Mouse (Mus musculus) embryonic facial prominence, embryonic 11.5 days (tissue): ENCODE measurements around the gene Cc2d2b. TPM values are rescaled to one million over a fixed set of nuclear protein-coding genes. Genes with fewer than 3 reads are reported as not detected.

Experiments used
- ATAC-seq: fragments of 200-750 bp; cut with Nextera tagmentation; replicated peaks from 2 replicates; pipeline ENCODE4 v1.8.0; 2017; ENCODE audit warnings: low read depth; ENCODE audit not compliant: insufficient number of reproducible peaks, low FRiP score, low TSS enrichment
- DNase-seq: peaks from one replicate; pipeline ENCODE4 v3.0.0-alpha.2; 2015; ENCODE audit warnings: low spot score
- H3K27ac ChIP-seq: fragments of 300-500 bp; sonication (generic); replicated peaks from 2 replicates; pipeline ENCODE4 v1.5.1; 2014; ENCODE audit warnings: mild to moderate bottlenecking, low read depth, low read length, control low read depth
- H3K27me3 ChIP-seq: fragments of 300-500 bp; sonication (generic); 2 replicates; pipeline ENCODE4 v1.6.1; 2014; ENCODE audit warnings: mild to moderate bottlenecking, low read length, moderate library complexity, mixed read lengths; ENCODE audit not compliant: control insufficient read depth, insufficient read depth
- H3K36me3 ChIP-seq: fragments of 300-500 bp; sonication (generic); replicated peaks from 2 replicates; pipeline ENCODE4 v1.6.1; 2014; ENCODE audit warnings: low read depth, mild to moderate bottlenecking, low read length, moderate library complexity, mixed read lengths; ENCODE audit not compliant: control insufficient read depth, insufficient read depth
- H3K4me1 ChIP-seq: fragments of 300-500 bp; sonication (generic); 2 replicates; pipeline ENCODE4 v1.6.1; 2014; ENCODE audit warnings: low read length, mixed read lengths; ENCODE audit not compliant: control insufficient read depth, insufficient read depth
- H3K4me2 ChIP-seq: fragments of 300-500 bp; sonication (generic); 2 replicates; pipeline ENCODE4 v1.6.1; 2014; ENCODE audit warnings: low read depth, mild to moderate bottlenecking, control low read depth, low read length, moderate library complexity
- H3K4me3 ChIP-seq: fragments of 300-500 bp; sonication (generic); 2 replicates; pipeline ENCODE4 v1.5.1; 2014; ENCODE audit warnings: low read depth, low read length, control low read depth
- H3K9ac ChIP-seq: fragments of 300-500 bp; sonication (generic); replicated peaks from 2 replicates; pipeline ENCODE4 v1.6.1; 2014; ENCODE audit warnings: mild to moderate bottlenecking, control low read depth, low read length
- H3K9me3 ChIP-seq: fragments of 300-500 bp; sonication (generic); replicated peaks from 2 replicates; pipeline ENCODE4 v1.6.1; 2016; ENCODE audit warnings: mild to moderate bottlenecking, low read length, inconsistent platforms, mixed read lengths; ENCODE audit not compliant: control insufficient read depth
- WGBS: fragments of 180-500 bp; shearing (Covaris S2); extraction: QIAGEN DNeasy Blood & Tissue Kit; methylation state at CpG from one replicate; pipeline ENCODE4 v1.1.7; 2014; 5-methylcytosine and 5-hydroxymethylcytosine counted together
- polyA plus RNA-seq: library from polyadenylated mRNA; unstranded; fragments of >200 nt; fragmentation: Nextera tagmentation; extraction: Ambion mirVana; gene quantifications from 2 replicates; pipeline ENCODE4 v1.2.1, GENCODE M21; 2014

Gene Cc2d2b
- polyA plus RNA-seq, 1 experiment from 2014 or later = 0.25 TPM

- H3K4me1 ChIP-seq = no peaks in the 10 kb centered on the region
- peak within 1 kb of the TSS; percentile 76 for H3K4me2 ChIP-seq
- peak within 1 kb of the TSS; percentile 95 for H3K4me3 ChIP-seq
- no peaks in the 10 kb centered on the region for H3K9me3 ChIP-seq
- peak within 1 kb of the TSS; percentile 100 for H3K9ac ChIP-seq
- DNase-seq (peak; percentile 94), ATAC-seq (peak; percentile 97)
- under 1% methylated on average over 71 of the region's 71 CpGs for WGBS
- H3K36me3 ChIP-seq = no peaks in the 10 kb centered on the region
- no peaks in the 10 kb centered on the region for H3K27me3 ChIP-seq
- H3K27ac ChIP-seq = peak within 1 kb of the TSS; percentile 87
These were observed 82.3 kb downstream of the Cc2d2b start, which contains the start of gene Ccnj for GRCm38 (mm10) chr19:40830703-40831415. Gene Ccnj (plus strand): TSS chr19:40831279.

GRCm38 (mm10) chr19:40831416-40832201, 83.1 kb downstream of the Cc2d2b start:
- H3K9me3 ChIP-seq = no peaks in the 10 kb centered on the region
- H3K36me3 ChIP-seq = no peaks in the 10 kb centered on the region
- no peaks in the 10 kb centered on the region for H3K27me3 ChIP-seq
- ATAC-seq = peak; percentile 62
- H3K4me2 ChIP-seq = peak overlapping the region; percentile 76
- DNase-seq = peak; percentile 73
- peak overlapping the region; percentile 95 for H3K4me3 ChIP-seq
- no peaks in the 10 kb centered on the region for H3K4me1 ChIP-seq
- peak overlapping the region; percentile 87 for H3K27ac ChIP-seq
- under 1% methylated on average over 66 of the region's 76 CpGs for WGBS
- peak overlapping the region; percentile 100 for H3K9ac ChIP-seq

- no peak overlapping the region for H3K27ac ChIP-seq
- H3K4me2 ChIP-seq = peak overlapping the region; percentile 76
- peak overlapping the region; percentile 95 for H3K4me3 ChIP-seq
- H3K9ac ChIP-seq = peak overlapping the region; percentile 100
- DNase-seq = no peak
- ATAC-seq = no peak
- no peaks in the 10 kb centered on the region for H3K4me1 ChIP-seq
- H3K9me3 ChIP-seq = no peaks in the 10 kb centered on the region
- H3K36me3 ChIP-seq = no peaks in the 10 kb centered on the region
- H3K27me3 ChIP-seq = no peaks in the 10 kb centered on the region
- WGBS = 37% methylated on average over 5 of the region's 5 CpGs
These were observed 83.8 kb downstream of the Cc2d2b start for GRCm38 (mm10) chr19:40832361-40832760.

- no peaks in the 10 kb centered on the region for H3K9me3 ChIP-seq
- H3K27ac ChIP-seq = no peak overlapping the region
- no peak overlapping the region for H3K9ac ChIP-seq
- no peaks in the 10 kb centered on the region for H3K27me3 ChIP-seq
- no peak overlapping the region for H3K4me2 ChIP-seq
- DNase-seq = no peak
- H3K4me1 ChIP-seq = no peaks in the 10 kb centered on the region
- no peak for ATAC-seq
- 94% methylated on average over 6 of the region's 6 CpGs for WGBS
- no peak overlapping the region for H3K4me3 ChIP-seq
- peaks cover 7% of the 10 kb centered on the region for H3K36me3 ChIP-seq
These were observed 85.9 kb downstream of the Cc2d2b start for GRCm38 (mm10) chr19:40834436-40834835.

- no peak overlapping the region for H3K4me2 ChIP-seq
- H3K4me3 ChIP-seq = no peak overlapping the region
- no peak overlapping the region for H3K9ac ChIP-seq
- peaks cover 11% of the 10 kb centered on the region for H3K36me3 ChIP-seq
- H3K4me1 ChIP-seq = no peaks in the 10 kb centered on the region
- H3K9me3 ChIP-seq = no peaks in the 10 kb centered on the region
- ATAC-seq (no peak), DNase-seq (no peak)
- WGBS = 94% methylated on average over 7 of the region's 7 CpGs
- H3K27ac ChIP-seq = no peak overlapping the region
- H3K27me3 ChIP-seq = no peaks in the 10 kb centered on the region
These were observed 89.7 kb downstream of the Cc2d2b start for GRCm38 (mm10) chr19:40838205-40838604.

- no peak overlapping the region for H3K4me2 ChIP-seq
- no peak overlapping the region for H3K27ac ChIP-seq
- H3K4me3 ChIP-seq = no peak overlapping the region
- H3K9ac ChIP-seq = no peak overlapping the region
- no peaks in the 10 kb centered on the region for H3K27me3 ChIP-seq
- H3K9me3 ChIP-seq = no peaks in the 10 kb centered on the region
- 92% methylated on average over 6 of the region's 6 CpGs for WGBS
- DNase-seq (no peak), ATAC-seq (no peak)
- no peaks in the 10 kb centered on the region for H3K4me1 ChIP-seq
- peaks cover 14% of the 10 kb centered on the region for H3K36me3 ChIP-seq
These were observed 91.8 kb downstream of the Cc2d2b start for GRCm38 (mm10) chr19:40840303-40840702.

- DNase-seq (no peak), ATAC-seq (no peak)
- no peak overlapping the region for H3K27ac ChIP-seq
- H3K9me3 ChIP-seq = no peaks in the 10 kb centered on the region
- H3K4me3 ChIP-seq = no peak overlapping the region
- H3K4me1 ChIP-seq = no peaks in the 10 kb centered on the region
- H3K27me3 ChIP-seq = no peaks in the 10 kb centered on the region
- H3K4me2 ChIP-seq = no peak overlapping the region
- WGBS = 87% methylated on average over 6 of the region's 6 CpGs
- H3K36me3 ChIP-seq = peaks cover 19% of the 10 kb centered on the region
- H3K9ac ChIP-seq = no peak overlapping the region
These were observed 92.5 kb downstream of the Cc2d2b start for GRCm38 (mm10) chr19:40841083-40841482.

- no peak overlapping the region for H3K4me2 ChIP-seq
- no peaks in the 10 kb centered on the region for H3K27me3 ChIP-seq
- 91% methylated on average over 13 of the region's 13 CpGs for WGBS
- H3K9me3 ChIP-seq = no peaks in the 10 kb centered on the region
- no peak overlapping the region for H3K4me3 ChIP-seq
- no peaks in the 10 kb centered on the region for H3K4me1 ChIP-seq
- H3K36me3 ChIP-seq = peaks cover 20% of the 10 kb centered on the region
- no peak for ATAC-seq
- no peak overlapping the region for H3K27ac ChIP-seq
- DNase-seq = no peak
- no peak overlapping the region for H3K9ac ChIP-seq
These were observed 93.0 kb downstream of the Cc2d2b start for GRCm38 (mm10) chr19:40841593-40841992.
